Mouse (Mus musculus): Measurements from ENCODE around the gene Egln2. TPM values are rescaled to one million over a fixed set of nuclear protein-coding genes. Genes with fewer than 3 reads are reported as not detected.

Egln2 gene
- polyA plus RNA-seq, 1 experiment from 2014 or later, result 29.2 TPM

GRCm38 (mm10) chr7:27130521-27131370 lies 35.9 kb downstream of the Egln2 start:
- 74% methylated on average over 22 of the region's 22 CpGs for WGBS (ENCODE audit: insufficient replicate concordance)
- Histone ChIP-seq H3K9ac (no peak overlapping the region), H3K4me1 (replicated peaks) (no peaks in the 10 kb centered on the region), H3K4me2 (no peak overlapping the region), H3K9me3 (replicated peaks) (no peaks in the 10 kb centered on the region), H3K27me3 (no peaks in the 10 kb centered on the region), H3K4me3 (replicated peaks) (no peak overlapping the region), H3K36me3 (replicated peaks) (no peaks in the 10 kb centered on the region), H3K27ac (replicated peaks) (no peak overlapping the region)
- ATAC-seq (ENCODE audit: insufficient read depth), result no peak

- Histone ChIP-seq H3K4me1 (replicated peaks) (no peaks in the 10 kb centered on the region), H3K9me3 (replicated peaks) (no peaks in the 10 kb centered on the region), H3K4me2 (no peak overlapping the region), H3K27me3 (no peaks in the 10 kb centered on the region), H3K36me3 (replicated peaks) (no peaks in the 10 kb centered on the region), H3K4me3 (replicated peaks) (no peak overlapping the region), H3K9ac (no peak overlapping the region), H3K27ac (replicated peaks) (no peak overlapping the region)
- WGBS (ENCODE audit: insufficient replicate concordance), result 69% methylated on average over 12 of the region's 12 CpGs
- no peak for ATAC-seq (ENCODE audit: insufficient read depth)
Observed at GRCm38 (mm10) chr7:27129811-27130210, 36.8 kb downstream of the Egln2 start.

GRCm38 (mm10) chr7:27128946-27129345 lies 37.7 kb downstream of the Egln2 start:
- no peak overlapping the region for H3K4me3 ChIP-seq (replicated peaks)
- no peak overlapping the region for H3K27ac ChIP-seq (replicated peaks)

GRCm38 (mm10) chr7:27128162-27128561 lies 38.4 kb downstream of the Egln2 start:
- Histone ChIP-seq H3K36me3 (replicated peaks) (no peaks in the 10 kb centered on the region), H3K9ac (no peak overlapping the region), H3K4me1 (replicated peaks) (no peaks in the 10 kb centered on the region), H3K4me3 (replicated peaks) (no peak overlapping the region), H3K27me3 (no peaks in the 10 kb centered on the region), H3K9me3 (replicated peaks) (no peaks in the 10 kb centered on the region), H3K4me2 (no peak overlapping the region), H3K27ac (replicated peaks) (no peak overlapping the region)
- ATAC-seq (ENCODE audit: insufficient read depth), result no peak
- WGBS (ENCODE audit: insufficient replicate concordance), result 43% methylated on average over 3 of the region's 3 CpGs

More at GRCm38 (mm10) chr7:27128946-27129345, 37.7 kb downstream of the Egln2 start:
- H3K4me2 ChIP-seq, result no peak overlapping the region
- no peak overlapping the region for H3K9ac ChIP-seq
- no peaks in the 10 kb centered on the region for H3K4me1 ChIP-seq (replicated peaks)
- no peak for ATAC-seq (ENCODE audit: insufficient read depth)
- no peaks in the 10 kb centered on the region for H3K9me3 ChIP-seq (replicated peaks)
- 75% methylated on average over 13 of the region's 13 CpGs for WGBS (ENCODE audit: insufficient replicate concordance)
- H3K36me3 ChIP-seq (replicated peaks), result no peaks in the 10 kb centered on the region
- H3K27me3 ChIP-seq, result no peaks in the 10 kb centered on the region

GRCm38 (mm10) chr7:27124969-27125368 lies 41.6 kb downstream of the Egln2 start:
- ATAC-seq (ENCODE audit: insufficient read depth), result no peak
- H3K4me3 ChIP-seq (replicated peaks), result no peak overlapping the region
- no peaks in the 10 kb centered on the region for H3K4me1 ChIP-seq (replicated peaks)
- no peaks in the 10 kb centered on the region for H3K27me3 ChIP-seq
- H3K9ac ChIP-seq, result no peak overlapping the region
- no peak overlapping the region for H3K27ac ChIP-seq (replicated peaks)
- H3K4me2 ChIP-seq, result no peak overlapping the region
- no peaks in the 10 kb centered on the region for H3K36me3 ChIP-seq (replicated peaks)
- no peaks in the 10 kb centered on the region for H3K9me3 ChIP-seq (replicated peaks)
- 66% methylated on average over 4 of the region's 4 CpGs for WGBS (ENCODE audit: insufficient replicate concordance)

- no peaks in the 10 kb centered on the region for H3K9me3 ChIP-seq (replicated peaks)
- ATAC-seq (ENCODE audit: insufficient read depth), result no peak
- no peak overlapping the region for H3K27ac ChIP-seq (replicated peaks)
- no peak overlapping the region for H3K9ac ChIP-seq
- H3K4me2 ChIP-seq, result no peak overlapping the region
- no peaks in the 10 kb centered on the region for H3K27me3 ChIP-seq
- no peaks in the 10 kb centered on the region for H3K4me1 ChIP-seq (replicated peaks)
- 48% methylated on average over 5 of the region's 5 CpGs for WGBS (ENCODE audit: insufficient replicate concordance)
- H3K4me3 ChIP-seq (replicated peaks), result no peak overlapping the region
- no peaks in the 10 kb centered on the region for H3K36me3 ChIP-seq (replicated peaks)
Observed at GRCm38 (mm10) chr7:27124305-27124832, 42.2 kb downstream of the Egln2 start.

- no peak within 1 kb of the TSS for H3K9ac ChIP-seq
Observed at GRCm38 (mm10) chr7:27119676-27120075, 46.9 kb downstream of the Egln2 start, which contains the start of gene Cyp2f2. Gene Cyp2f2 (plus strand): TSS chr7:27119909.

GRCm38 (mm10) chr7:27118033-27118511 lies 48.5 kb downstream of the Egln2 start:
- Histone ChIP-seq H3K27me3 (no peaks in the 10 kb centered on the region), H3K4me2 (no peak overlapping the region), H3K36me3 (replicated peaks) (no peaks in the 10 kb centered on the region), H3K9ac (no peak overlapping the region), H3K4me1 (replicated peaks) (no peaks in the 10 kb centered on the region), H3K4me3 (replicated peaks) (no peak overlapping the region), H3K9me3 (replicated peaks) (no peaks in the 10 kb centered on the region), H3K27ac (replicated peaks) (no peak overlapping the region)
- 29% methylated on average over 4 of the region's 4 CpGs for WGBS (ENCODE audit: insufficient replicate concordance)
- ATAC-seq (ENCODE audit: insufficient read depth), result no peak

More at GRCm38 (mm10) chr7:27119676-27120075, 46.9 kb downstream of the Egln2 start, which contains the start of gene Cyp2f2:
- Histone ChIP-seq H3K4me3 (replicated peaks) (no peak within 1 kb of the TSS), H3K4me2 (no peak within 1 kb of the TSS), H3K27me3 (no peaks in the 10 kb centered on the region), H3K27ac (replicated peaks) (no peak within 1 kb of the TSS), H3K4me1 (replicated peaks) (no peaks in the 10 kb centered on the region), H3K9me3 (replicated peaks) (no peaks in the 10 kb centered on the region), H3K36me3 (replicated peaks) (no peaks in the 10 kb centered on the region)
- no peak for ATAC-seq (ENCODE audit: insufficient read depth)

GRCm38 (mm10) chr7:27111987-27112386 lies 54.6 kb downstream of the Egln2 start:
- WGBS (ENCODE audit: insufficient replicate concordance), result 52% methylated on average over 3 of the region's 3 CpGs
- Histone ChIP-seq H3K27ac (replicated peaks) (no peak overlapping the region), H3K36me3 (replicated peaks) (no peaks in the 10 kb centered on the region), H3K27me3 (no peaks in the 10 kb centered on the region), H3K4me2 (no peak overlapping the region), H3K9me3 (replicated peaks) (no peaks in the 10 kb centered on the region), H3K4me1 (replicated peaks) (no peaks in the 10 kb centered on the region), H3K4me3 (replicated peaks) (no peak overlapping the region), H3K9ac (no peak overlapping the region)
- ATAC-seq (ENCODE audit: insufficient read depth), result no peak

GRCm38 (mm10) chr7:27111038-27111437 lies 55.6 kb downstream of the Egln2 start:
- no peak for ATAC-seq (ENCODE audit: insufficient read depth)
- no peak overlapping the region for H3K4me2 ChIP-seq
- no peaks in the 10 kb centered on the region for H3K9me3 ChIP-seq (replicated peaks)
- no peaks in the 10 kb centered on the region for H3K4me1 ChIP-seq (replicated peaks)
- no peaks in the 10 kb centered on the region for H3K36me3 ChIP-seq (replicated peaks)
- WGBS (ENCODE audit: insufficient replicate concordance), result 55% methylated on average over 1 of the region's 1 CpGs
- no peak overlapping the region for H3K9ac ChIP-seq
- no peak overlapping the region for H3K4me3 ChIP-seq (replicated peaks)
- H3K27ac ChIP-seq (replicated peaks), result no peak overlapping the region
- H3K27me3 ChIP-seq, result no peaks in the 10 kb centered on the region

- no peaks in the 10 kb centered on the region for H3K36me3 ChIP-seq (replicated peaks)
- H3K27ac ChIP-seq (replicated peaks), result no peak overlapping the region
- H3K9me3 ChIP-seq (replicated peaks), result no peaks in the 10 kb centered on the region
- no peak overlapping the region for H3K4me2 ChIP-seq
- no peak overlapping the region for H3K4me3 ChIP-seq (replicated peaks)
- H3K9ac ChIP-seq, result no peak overlapping the region
- no peaks in the 10 kb centered on the region for H3K4me1 ChIP-seq (replicated peaks)
- ATAC-seq (ENCODE audit: insufficient read depth), result no peak
- H3K27me3 ChIP-seq, result no peaks in the 10 kb centered on the region
Observed at GRCm38 (mm10) chr7:27110327-27110726, 56.3 kb downstream of the Egln2 start.
